Mouse (Mus musculus) splenic B cell, adult 2 months (primary cell): ENCODE results near the gene Stx8.

ENCODE experiments used
- DNase-seq: peaks from one replicate; pipeline ENCODE4 v3.0.0-alpha.2; 2011; ENCODE audit warnings: low read depth, low spot score
- H3K27me3 ChIP-seq: 2 replicates; pipeline ENCODE4 v1.6.1; 2012; ENCODE audit warnings: mild to moderate bottlenecking, low read length, moderate library complexity, mixed read lengths; ENCODE audit not compliant: control insufficient read depth, poor library complexity, insufficient read depth, severe bottlenecking
- H3K36me3 ChIP-seq: 2 replicates; pipeline ENCODE4 v1.6.1; 2012; ENCODE audit warnings: mild to moderate bottlenecking, low read length, moderate library complexity, mixed read lengths; ENCODE audit not compliant: control insufficient read depth, poor library complexity, insufficient read depth, severe bottlenecking

The Stx8 gene

GRCm38 (mm10) chr11:68231558-68231957 lies 265.6 kb downstream of the Stx8 start:
- DNase-seq, result no peak
- no peaks in the 10 kb centered on the region for H3K27me3 ChIP-seq

GRCm38 (mm10) chr11:68233469-68233965 lies 267.5 kb downstream of the Stx8 start:
- DNase-seq, result no peak
- H3K27me3 ChIP-seq, result no peaks in the 10 kb centered on the region
- no peaks in the 10 kb centered on the region for H3K36me3 ChIP-seq

More at GRCm38 (mm10) chr11:68231558-68231957, 265.6 kb downstream of the Stx8 start:
- no peaks in the 10 kb centered on the region for H3K36me3 ChIP-seq

- Histone ChIP-seq H3K36me3 (no peaks in the 10 kb centered on the region), H3K27me3 (no peaks in the 10 kb centered on the region)
- DNase-seq, result no peak
Measured at GRCm38 (mm10) chr11:68239756-68240155, 273.8 kb downstream of the Stx8 start.

GRCm38 (mm10) chr11:68244254-68244991 lies 278.4 kb downstream of the Stx8 start:
- no peaks in the 10 kb centered on the region for H3K36me3 ChIP-seq
- no peaks in the 10 kb centered on the region for H3K27me3 ChIP-seq
- no peak for DNase-seq

GRCm38 (mm10) chr11:68244992-68245261 lies 278.9 kb downstream of the Stx8 start:
- H3K27me3 ChIP-seq, result no peaks in the 10 kb centered on the region
- no peaks in the 10 kb centered on the region for H3K36me3 ChIP-seq
- no peak for DNase-seq

- Histone ChIP-seq H3K27me3 (no peaks in the 10 kb centered on the region), H3K36me3 (no peaks in the 10 kb centered on the region)
- no peak for DNase-seq
Measured at GRCm38 (mm10) chr11:68247897-68248296, 281.9 kb downstream of the Stx8 start.

GRCm38 (mm10) chr11:68250106-68250505 lies 284.1 kb downstream of the Stx8 start:
- no peaks in the 10 kb centered on the region for H3K36me3 ChIP-seq
- DNase-seq, result no peak
- no peaks in the 10 kb centered on the region for H3K27me3 ChIP-seq

GRCm38 (mm10) chr11:68253531-68253930 lies 287.5 kb downstream of the Stx8 start:
- H3K36me3 ChIP-seq, result no peaks in the 10 kb centered on the region
- no peaks in the 10 kb centered on the region for H3K27me3 ChIP-seq
- peak; percentile 15 for DNase-seq
